Mouse (Mus musculus) gastrocnemius, adult 8-10 months (tissue): ENCODE data around the gene Rapgef5. TPM values are rescaled to one million over a fixed set of nuclear protein-coding genes. Genes with fewer than 3 reads are reported as not detected.

ENCODE experiments used
- DNase-seq, 2 experiments: peaks; one replicate each; pipeline ENCODE4 v3.0.0; 2022; ENCODE audit warnings: low spot score in 2 of 2
- total RNA-seq, 4 experiments: library from RNA; stranded (reverse); gene quantifications; 2 replicates each; pipeline ENCODE4 v1.2.4; 2022

Gene Rapgef5
- total RNA-seq, 4 experiments from 2014 or later: 2.5 to 4.2 (median 3.2) TPM

DNA sequence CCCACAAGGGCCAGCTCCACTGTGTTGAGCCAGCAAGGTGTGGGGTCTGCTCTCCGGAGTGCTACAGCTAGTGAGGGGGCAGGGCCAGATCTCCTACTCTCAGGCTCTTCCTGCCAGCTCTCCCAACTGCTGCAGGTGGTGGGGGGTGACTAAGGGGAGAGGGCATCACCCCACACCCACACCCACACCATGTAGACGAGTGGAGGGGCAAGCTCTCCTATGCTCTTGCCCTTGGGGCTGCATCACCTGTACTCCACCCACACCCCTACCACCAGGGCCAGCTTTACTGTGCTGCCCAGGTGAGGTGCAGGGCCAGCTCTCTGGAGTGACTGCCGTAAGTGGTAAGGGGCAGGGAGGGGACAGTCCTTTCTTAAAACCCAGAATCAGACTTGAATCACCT, 89.7 kb downstream of the Rapgef5 start:
- DNase-seq: no peak

DNA sequence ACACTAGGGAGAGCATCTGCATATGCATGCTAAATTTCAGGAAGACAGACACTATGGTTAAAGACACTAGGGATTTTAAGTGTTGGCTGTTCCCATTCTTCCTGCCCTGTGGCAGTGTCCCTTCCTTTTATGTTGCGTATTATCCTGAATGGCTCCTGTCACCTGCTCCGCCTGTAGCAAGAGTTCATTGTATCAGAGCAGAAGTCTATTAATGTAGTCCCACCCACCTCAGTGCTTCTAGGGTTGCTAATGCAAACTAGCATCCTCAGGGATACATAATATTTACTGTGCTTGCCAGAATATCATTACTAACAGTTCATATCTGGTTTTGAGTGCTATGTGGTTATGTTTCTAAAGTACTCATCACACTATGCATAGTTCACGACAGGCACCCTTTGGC, 96.4 kb downstream of the Rapgef5 start:
- DNase-seq: no peak

DNA sequence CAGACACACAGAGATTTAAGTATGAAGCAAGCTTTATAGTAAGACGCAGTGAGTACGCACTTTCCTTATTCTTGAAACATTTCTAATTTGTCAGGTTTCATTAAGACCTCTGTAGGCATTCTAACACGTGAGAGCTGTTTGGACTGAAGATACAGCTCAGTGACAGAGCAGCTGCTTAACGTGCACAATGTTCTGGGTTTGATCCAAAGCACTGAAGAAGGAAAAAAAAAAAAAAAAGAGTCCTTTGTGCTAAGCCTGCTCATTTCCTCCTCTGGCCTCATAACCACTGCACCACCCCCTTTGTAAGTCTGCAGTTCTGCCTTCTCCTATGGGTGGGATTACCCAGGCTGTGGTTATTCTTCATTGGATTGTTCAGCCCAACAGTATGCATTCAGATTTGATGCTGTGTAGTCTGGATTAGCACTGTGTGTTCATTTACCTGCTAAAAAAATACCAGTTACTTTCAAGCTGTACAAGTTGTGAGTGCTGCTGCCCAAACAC, 103.3 kb downstream of the Rapgef5 start:
- DNase-seq: no peak

DNA sequence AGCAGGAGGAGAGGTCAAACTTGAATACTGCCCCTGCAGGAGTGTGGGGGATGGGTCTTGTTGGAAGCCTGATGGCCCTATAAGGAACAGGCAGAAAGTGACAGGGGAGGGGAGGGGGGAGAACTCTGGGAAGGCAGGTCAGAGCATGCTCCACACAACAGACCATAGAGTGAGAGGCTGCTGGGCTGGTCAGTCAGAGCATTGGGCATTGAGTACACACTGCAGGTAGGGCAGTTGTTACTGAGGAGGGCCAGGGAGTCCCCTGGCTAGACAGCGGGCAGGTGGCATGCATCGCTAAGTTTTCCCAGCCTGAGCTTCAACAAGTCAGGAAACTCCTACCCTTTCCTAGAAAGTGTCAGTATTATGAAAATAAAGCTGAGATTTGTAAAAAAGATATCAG, 106.7 kb downstream of the Rapgef5 start:
- no peak for DNase-seq

DNA sequence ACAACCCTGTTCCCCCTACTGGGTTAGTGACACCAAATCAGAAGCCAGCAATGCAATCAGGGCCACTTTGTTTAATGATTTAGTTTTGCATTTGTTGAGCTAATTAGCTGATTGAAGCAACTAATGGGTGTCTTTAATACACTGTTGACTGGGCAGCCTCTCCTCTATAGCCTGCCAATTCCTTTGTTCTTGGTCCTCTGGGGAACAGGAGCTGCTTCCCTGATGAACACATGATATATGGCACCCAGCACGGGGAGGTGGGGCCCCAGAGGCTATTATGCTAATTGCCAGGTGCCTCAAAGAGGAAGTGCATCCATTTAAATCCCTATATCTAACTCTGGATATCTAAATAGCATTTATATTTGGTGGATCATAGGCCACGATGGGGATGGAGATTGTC, 111.0 kb downstream of the Rapgef5 start:
- no peak for DNase-seq

DNA sequence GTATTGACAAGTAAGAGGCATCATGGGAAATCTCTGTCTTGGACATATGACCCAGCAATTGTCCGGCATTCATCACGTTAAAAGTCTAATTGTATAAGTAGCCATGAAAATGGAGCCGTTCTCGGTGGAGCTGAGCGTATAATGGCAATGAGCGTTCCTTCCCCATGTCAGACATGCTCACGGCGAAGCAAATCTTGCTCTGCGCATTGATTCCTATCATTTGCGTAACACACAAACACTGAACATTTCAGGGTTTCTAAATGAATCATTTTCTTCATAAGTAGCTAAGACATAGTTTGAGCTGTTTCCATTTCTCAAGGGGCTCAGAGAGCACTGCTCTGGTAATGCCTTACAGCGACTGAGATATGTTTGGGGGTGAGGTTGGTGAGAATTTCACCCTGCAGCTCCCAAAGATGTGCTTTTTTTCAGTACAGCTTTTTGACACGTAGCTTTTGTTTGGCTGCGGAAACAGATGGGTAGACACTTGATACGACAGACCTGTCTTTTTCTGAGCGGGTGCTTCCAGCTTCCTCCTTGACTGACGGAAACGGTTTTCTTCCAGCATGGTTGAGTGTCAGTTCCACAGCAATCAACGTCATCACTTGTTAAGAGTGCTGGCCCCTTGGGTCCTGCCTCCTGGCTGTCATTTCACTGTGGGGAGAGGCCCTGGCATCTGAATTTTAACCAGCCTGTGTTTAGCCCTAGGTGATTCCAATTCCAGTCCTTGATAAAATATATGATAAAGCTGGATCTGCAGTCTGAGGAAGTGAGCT, 112.2 kb downstream of the Rapgef5 start:
- no peak for DNase-seq

DNA sequence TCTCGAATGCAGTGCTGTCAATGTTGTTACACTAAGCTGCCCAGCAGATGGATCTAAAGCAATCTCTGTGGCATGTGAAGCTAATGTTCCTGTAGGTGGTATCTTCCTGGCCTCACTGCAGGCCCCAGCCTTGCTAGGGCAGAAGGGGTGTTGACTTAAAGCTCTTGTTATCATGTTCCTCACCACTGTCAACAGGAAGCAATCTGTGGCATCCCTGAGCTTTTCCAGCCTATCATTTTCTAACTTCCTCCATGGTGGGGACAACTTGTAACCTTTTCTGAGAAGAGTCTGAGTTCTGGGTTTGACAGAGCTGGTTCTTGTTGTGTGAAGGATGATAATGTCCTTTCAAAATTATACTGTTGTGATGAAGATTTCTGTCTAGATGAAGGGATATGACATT, 115.9 kb downstream of the Rapgef5 start:
- DNase-seq: no peak

DNA sequence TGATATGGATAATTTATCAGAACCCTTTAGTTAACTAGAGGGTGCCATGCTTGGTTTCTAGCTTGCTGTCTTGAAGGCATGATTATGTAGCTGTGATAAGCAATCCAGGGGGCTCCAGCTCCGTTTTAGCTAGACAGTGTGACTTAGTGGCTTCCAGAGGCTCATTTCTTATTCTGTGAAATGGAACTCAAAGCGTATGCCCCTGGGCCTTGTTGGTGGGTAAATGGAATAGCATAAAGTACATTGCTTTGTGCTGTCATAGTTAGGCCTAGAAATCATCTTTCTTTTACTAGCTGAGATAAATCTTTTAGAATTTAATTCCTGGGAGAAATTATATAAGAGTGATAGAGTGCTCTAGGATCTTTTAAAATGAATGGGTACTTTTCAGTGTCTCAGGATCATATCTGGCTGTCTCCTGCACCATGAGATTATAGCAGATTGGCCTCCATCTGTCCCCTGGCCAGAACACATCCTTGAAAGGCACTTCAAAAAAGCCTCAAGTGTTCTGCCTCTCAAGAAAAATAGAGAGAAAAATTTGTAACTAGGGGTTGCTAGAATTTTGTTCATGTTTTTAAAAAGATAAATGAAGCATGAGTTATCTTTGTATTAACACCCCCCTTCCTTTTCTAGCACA, 120.0 kb downstream of the Rapgef5 start:
- DNase-seq: no peak

DNA sequence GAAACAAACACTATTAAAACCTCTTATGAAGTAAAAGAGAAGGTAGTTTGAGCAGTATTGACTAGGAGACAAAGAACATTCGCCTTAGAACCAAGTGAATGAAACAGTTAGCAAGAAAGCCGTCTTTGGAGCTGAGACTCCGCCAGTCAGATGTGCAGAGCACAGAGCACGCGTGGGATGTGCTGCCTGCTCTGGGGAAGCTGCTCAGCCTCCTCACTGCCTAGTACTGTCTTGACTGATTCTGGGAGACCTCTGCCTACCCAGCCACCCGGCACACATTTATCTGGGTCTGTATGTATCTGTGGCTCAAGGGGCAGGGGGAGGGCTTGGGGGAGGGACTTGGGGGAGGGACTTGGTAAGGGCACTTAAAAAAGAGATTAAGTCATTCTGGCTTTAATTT, 120.7 kb downstream of the Rapgef5 start:
- no peak for DNase-seq

DNA sequence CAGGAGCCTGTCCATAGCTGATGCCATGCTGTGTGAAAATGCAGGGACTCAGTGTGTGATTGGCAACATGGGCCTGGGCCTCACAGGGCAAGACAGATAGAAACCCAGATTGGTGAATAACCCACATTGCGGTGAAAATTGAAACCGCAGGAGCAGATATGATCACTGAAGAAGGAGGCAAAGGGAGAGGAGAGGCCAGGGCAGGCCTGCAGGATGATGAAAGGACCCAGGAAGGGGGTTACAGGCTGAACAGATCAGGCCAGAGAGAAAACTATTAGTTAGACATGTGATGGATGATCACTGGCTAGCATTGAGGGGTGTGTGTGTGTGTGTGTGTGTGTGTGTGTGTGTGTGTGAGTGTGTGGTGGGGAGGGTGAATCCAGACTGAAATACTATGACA, 122.6 kb downstream of the Rapgef5 start:
- no peak for DNase-seq

DNA sequence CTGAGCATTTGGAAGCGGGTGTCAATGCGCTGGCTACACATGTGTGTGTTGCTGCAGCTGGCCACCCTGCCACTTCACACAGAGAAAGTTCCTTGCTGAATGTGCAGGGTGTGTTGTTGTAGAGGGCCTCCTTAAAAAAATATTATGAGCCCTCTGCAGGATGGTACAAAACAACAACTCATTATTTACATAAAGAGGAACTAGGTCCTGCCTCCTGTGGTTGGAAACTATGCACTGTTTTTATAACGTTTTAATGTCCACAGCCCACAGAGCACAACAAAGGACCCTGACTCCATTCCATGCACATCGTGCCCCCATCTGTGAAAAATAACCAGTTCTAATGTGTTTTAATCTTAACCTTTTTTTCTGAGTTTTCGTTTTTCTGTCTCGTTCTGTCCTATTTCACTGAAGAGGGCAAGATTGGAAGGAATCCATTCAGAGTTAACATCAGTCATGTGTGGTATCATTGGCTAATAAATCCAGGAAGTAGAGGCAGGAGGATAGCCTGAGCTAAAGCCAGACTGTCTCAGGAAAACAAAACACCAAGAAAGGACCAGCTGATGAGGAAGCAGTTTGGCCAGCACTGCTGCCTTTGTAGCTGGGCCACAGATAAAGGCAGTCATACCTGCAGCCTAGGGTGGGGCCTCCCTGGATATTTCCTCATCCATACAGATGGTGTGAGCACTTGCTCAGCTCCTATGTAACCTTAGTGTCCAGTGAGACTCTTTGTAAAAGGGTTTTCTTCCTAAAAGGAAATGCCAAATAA, 123.3 kb downstream of the Rapgef5 start:
- no peak for DNase-seq

DNA sequence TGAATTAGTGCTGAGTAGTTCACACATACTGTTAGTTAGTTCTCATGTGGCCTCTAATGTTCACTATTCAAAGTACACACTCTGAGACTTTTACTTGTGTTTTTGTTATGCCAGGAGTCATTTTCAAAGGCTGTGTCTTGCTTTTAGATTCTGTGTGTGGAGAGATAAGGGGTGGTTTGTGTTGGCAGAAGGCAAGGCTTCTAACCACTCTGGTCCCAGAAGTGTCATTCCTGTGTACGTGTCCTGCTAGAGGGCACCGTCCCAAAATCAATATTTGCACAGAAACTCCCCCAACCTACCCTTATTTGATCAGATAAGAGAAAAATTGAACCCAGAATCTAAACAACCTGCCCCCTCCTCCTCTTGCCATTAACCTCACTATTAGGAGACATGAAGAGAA, 126.2 kb downstream of the Rapgef5 start:
- no peak for DNase-seq

DNA sequence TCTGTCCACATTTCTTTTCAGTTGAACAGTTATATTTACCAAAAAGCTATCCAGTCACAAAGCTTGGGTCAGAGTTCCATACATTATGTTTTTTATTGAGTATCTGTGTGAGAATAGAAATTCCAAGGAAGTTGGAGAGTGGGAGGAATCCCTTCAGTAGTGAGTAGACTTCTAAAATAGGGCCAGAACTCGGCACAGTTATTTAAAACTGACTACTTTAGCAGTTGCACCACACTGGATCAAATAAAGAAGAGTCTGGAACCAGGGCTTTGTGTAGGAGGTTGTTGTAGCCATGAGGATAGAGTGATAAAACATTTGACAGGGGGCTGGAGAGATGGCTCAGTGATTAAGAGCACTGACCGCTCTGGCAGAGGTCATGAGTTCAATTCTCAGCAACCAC, 129.5 kb downstream of the Rapgef5 start:
- DNase-seq: no peak

DNA sequence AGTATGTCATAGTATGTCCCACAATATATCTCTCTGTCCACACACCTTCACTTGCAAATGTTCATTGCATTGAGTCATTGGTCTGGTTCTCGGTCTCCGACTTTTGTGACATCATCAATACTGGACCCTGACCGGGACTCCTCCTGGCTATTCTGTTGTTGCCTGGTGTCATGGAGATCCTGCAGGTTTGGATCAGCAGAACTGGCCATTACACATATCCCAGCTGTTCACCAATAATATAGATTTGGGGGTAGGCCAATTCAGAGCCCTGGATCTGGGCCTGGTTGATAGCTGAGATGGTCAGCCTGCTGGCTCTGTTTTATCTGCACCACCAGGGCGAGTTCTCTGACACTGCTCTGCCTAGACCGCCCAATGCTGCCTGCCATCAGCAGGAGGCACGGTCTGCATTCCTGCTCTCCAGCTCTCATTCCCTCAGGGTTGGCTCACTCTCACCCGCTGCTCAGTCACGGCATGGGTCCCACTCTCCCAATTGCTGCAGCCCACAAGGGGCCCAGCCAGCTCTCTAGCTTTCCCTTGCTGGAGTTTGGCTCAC, 137.7 kb downstream of the Rapgef5 start:
- DNase-seq: no peak

DNA sequence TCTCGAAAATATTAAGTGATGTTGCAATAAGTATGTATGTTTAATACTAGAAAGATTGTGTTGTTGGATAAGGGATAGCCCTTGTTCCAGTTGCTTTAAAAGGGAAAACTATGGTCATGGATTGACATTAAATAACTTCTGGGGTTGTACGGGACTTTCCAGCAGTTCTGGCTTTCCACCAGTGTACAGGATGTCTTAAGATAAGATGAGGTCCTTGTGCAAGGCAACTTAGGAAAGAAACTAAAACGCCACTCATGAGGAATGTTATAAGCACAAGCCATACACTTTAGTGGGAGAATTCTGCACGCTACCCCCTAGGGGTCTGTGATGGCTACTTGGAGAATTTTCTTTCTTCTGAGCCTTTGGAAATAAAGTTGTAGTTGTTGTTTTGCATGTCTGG, 140.7 kb downstream of the Rapgef5 start:
- no peak for DNase-seq

DNA sequence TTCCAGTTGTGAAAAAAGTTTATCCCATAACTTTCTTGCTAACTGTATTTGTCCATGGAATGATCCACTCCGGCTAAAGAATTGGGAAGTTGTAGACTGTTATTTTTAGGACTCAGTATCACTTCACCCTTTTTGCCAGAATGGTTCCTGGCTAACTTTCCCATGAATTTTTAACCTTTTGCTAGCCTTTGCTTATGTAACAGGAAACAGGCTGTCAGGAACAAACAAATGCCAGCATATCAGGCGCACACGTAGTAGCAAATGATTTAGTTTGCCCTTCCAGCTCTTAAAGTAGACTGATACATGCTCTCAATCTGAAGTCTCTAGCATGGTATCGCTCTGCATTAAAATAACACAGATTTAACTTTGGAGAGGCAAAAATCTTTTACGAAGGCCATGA, 141.5 kb downstream of the Rapgef5 start:
- DNase-seq: no peak

DNA sequence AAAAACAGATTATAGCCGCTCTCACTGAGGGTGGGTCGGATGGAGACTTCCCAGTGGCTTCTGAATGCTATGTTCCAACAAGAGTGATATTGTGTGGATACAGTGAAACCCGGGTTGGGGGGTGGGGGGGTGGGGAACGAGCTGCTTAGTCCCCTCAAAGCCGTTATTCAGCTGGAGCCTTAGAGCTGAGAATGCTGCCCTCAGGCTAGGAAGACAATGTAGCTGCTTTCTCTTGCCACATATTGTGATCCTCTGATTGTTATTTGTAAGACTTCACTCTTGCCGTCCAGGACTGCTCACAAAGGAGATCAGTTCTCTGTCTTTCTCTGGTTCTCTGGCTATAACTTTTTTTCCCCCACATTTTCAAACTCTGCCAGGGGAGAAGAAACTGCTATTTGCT, 142.5 kb downstream of the Rapgef5 start:
- DNase-seq: no peak

DNA sequence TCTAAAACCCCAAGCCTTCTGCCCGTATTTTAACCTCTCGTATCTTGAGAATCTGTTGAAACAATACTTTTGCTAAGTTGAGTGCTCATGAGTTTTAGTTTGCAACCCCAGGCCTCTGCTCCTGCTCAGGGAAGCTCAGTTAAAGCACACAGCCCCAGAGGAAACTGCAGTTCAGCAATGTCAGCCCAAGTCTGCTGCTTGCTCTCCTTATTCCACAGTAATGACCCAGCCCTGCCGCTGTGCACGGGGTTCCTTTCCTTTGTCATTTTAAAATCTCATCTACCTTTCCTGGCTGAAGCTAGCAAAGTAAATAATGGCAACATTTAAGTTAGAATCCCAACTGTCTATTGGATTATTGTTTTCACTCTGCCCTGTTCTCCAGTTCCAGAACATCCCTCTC, 144.1 kb downstream of the Rapgef5 start:
- no peak for DNase-seq

DNA sequence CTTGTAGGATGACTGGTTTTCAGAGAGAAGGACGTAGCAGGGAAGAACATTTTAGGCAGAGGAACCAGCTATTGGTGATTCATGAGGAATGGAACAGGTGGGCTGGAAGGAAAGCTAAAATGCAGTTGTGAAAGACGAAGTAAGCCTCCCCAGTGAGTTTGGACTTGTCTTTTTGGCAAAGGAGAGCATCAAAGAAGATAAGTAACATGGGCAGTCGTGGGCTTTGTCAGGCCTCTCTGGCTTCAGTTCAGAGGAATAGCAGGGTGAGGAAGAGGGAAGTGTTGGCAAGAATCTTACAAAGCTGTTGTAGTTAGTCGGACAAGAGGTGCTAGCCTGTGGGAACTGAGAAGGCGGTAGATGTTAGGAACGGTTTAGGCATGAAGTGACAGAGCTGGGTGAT, 145.6 kb downstream of the Rapgef5 start:
- no peak for DNase-seq

DNA sequence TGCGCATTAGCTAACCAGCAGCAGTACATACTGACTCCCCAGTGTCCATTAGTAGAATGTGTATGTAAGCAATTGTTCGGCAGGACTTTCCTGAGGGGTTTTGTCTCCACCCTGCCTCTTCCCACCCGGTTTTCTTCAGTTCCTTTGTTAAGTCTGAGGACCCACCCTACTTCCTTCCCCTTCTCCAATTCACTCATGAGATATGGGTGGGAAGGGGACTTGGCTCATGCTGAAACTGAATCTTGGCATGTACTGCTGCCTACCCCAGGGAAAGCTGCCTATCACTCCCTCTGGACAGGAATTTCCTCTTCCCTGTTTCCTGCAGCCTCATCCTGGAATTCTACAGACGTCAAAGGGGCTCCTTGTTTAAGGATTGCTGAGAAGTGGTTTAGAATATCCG, 147.4 kb downstream of the Rapgef5 start:
- no peak for DNase-seq

DNA sequence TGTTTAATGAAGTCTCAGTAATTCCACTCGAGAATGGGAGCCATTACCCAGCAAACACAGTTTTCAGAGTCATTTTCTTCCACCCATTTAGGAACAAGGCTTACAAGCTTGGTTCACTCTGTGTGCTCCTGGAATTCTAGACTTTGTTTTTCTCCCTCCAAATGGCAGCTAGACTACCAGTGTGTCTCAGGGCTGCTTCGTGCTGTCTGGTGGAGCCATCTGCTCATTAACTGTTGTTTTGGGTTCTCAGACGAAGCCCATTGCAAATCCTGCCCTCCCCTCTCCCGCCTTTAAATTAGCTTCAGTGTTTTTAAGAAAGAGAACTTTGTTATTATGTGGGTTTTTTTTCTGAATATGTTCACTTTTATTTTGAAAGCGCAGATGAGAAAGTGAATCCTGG, 148.4 kb downstream of the Rapgef5 start:
- no peak for DNase-seq

DNA sequence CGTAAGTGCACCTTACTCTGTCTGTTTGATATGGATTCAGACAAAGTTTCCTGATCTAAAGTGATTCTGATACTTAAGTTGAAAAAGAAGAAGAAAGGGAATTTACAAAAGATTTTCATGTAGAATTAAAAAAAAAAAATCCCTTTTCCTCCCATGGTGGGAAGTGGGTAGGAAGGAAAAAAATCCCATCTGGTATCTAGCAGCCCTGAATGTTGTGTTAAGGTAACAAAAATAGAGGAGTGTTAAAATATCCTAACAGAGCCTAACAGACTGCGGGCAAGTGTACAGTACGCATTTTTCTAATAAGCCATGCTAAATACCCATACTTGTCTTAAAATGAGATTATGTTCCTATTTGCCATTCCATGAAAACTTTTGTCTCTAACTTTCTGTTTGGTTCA, 150.1 kb downstream of the Rapgef5 start:
- DNase-seq: no peak
